Mouse (Mus musculus) spleen, adult 2 months (tissue): Measurements from ENCODE around the gene Fbln2.

Experiments used
- CTCF ChIP-seq: fragments of 200-500 bp; IDR thresholded peaks from 2 replicates; pipeline ENCODE4 v1.5.1; 2011; ENCODE audit warnings: mild to moderate bottlenecking, inconsistent platforms; ENCODE audit not compliant: insufficient read depth, insufficient read length, insufficient replicate concordance; ENCODE audit errors: extremely low read depth
- POLR2A ChIP-seq: fragments of 200-500 bp; IDR thresholded peaks from 2 replicates; pipeline ENCODE4 v1.6.1; 2011; ENCODE audit warnings: low read depth, low read length, inconsistent platforms

GRCm38 (mm10) chr6:91307972-91308371 lies 95.7 kb downstream of the Fbln2 start:
- TF ChIP-seq CTCF (no peak), POLR2A (no peak)
